Mouse (Mus musculus): ENCODE data around the gene Kifc3.

GRCm38 (mm10) chr8:95054927-95055510 lies 147.6 kb downstream of the Kifc3 start, which contains the start of gene Drc7:
- TF ChIP-seq CTCF (IDR thresholded peaks at IDR 0.05 in 2 of 3, conservative IDR thresholded peaks at IDR 0.05 in 1 of 3; ENCODE audit: control insufficient read depth in 1 of 3, insufficient read depth in 1 of 3, low read depth in 2 of 3, low read length in 3 of 3, poor library complexity in 1 of 3, severe bottlenecking in 1 of 3) (no peak), POLR2A (IDR thresholded peaks at IDR 0.05; ENCODE audit: control insufficient read depth in 1 of 2, insufficient read depth in 1 of 2, low read depth in 1 of 2, low read length in 2 of 2, poor library complexity in 1 of 2) (no peak), GATA1 (IDR thresholded peaks at IDR 0.05; ENCODE audit: low read depth, low read length) (no peak), CHD1 (IDR thresholded peaks at IDR 0.05; ENCODE audit: low read depth, low read length) (no peak), TAL1 (IDR thresholded peaks at IDR 0.05; ENCODE audit: low read length) (no peak), ZC3H11A (IDR thresholded peaks at IDR 0.05; ENCODE audit: low read depth, low read length) (no peak), EP300 (IDR thresholded peaks at IDR 0.05; ENCODE audit: low read depth in 1 of 2, low read length in 2 of 2) (no peak)

All from MEL (cell line).